Mouse (Mus musculus) testis, postnatal 14 days (tissue): Measurements from ENCODE around the gene Gpatch2.

Experiments used
- DNase-seq: peaks from one replicate; pipeline ENCODE4 v3.0.0; 2021; ENCODE audit warnings: low spot score

Gpatch2 gene

GRCm38 (mm10) chr1:187303221-187303620 lies 87.9 kb downstream of the Gpatch2 start:
- DNase-seq: no peak

GRCm38 (mm10) chr1:187307335-187307734 lies 92.0 kb downstream of the Gpatch2 start:
- DNase-seq: no peak

GRCm38 (mm10) chr1:187308523-187308922 lies 93.2 kb downstream of the Gpatch2 start:
- no peak for DNase-seq

GRCm38 (mm10) chr1:187311122-187311521 lies 95.8 kb downstream of the Gpatch2 start:
- DNase-seq: no peak

GRCm38 (mm10) chr1:187313323-187313722 lies 98.0 kb downstream of the Gpatch2 start:
- DNase-seq: no peak

- no peak for DNase-seq
Measured at GRCm38 (mm10) chr1:187313763-187314162, 98.5 kb downstream of the Gpatch2 start.

- no peak for DNase-seq
Measured at GRCm38 (mm10) chr1:187314516-187314915, 99.2 kb downstream of the Gpatch2 start.

GRCm38 (mm10) chr1:187315821-187316220 lies 100.5 kb downstream of the Gpatch2 start:
- no peak for DNase-seq

GRCm38 (mm10) chr1:187316555-187316954 lies 101.2 kb downstream of the Gpatch2 start:
- DNase-seq: no peak

GRCm38 (mm10) chr1:187321814-187322213 lies 106.5 kb downstream of the Gpatch2 start:
- no peak for DNase-seq

- no peak for DNase-seq
Measured at GRCm38 (mm10) chr1:187322505-187323208, 107.3 kb downstream of the Gpatch2 start.

GRCm38 (mm10) chr1:187323209-187323589 lies 107.9 kb downstream of the Gpatch2 start:
- no peak for DNase-seq

GRCm38 (mm10) chr1:187342551-187342950 lies 127.2 kb downstream of the Gpatch2 start:
- no peak for DNase-seq

GRCm38 (mm10) chr1:187345156-187345555 lies 129.8 kb downstream of the Gpatch2 start:
- DNase-seq: no peak

- DNase-seq: no peak
Measured at GRCm38 (mm10) chr1:187346923-187347322, 131.6 kb downstream of the Gpatch2 start.

GRCm38 (mm10) chr1:187347606-187348005 lies 132.3 kb downstream of the Gpatch2 start:
- no peak for DNase-seq

- no peak for DNase-seq
Measured at GRCm38 (mm10) chr1:187348053-187348820, 132.9 kb downstream of the Gpatch2 start.

- no peak for DNase-seq
Measured at GRCm38 (mm10) chr1:187348859-187349258, 133.6 kb downstream of the Gpatch2 start.

GRCm38 (mm10) chr1:187356169-187356568 lies 140.9 kb downstream of the Gpatch2 start:
- no peak for DNase-seq

GRCm38 (mm10) chr1:187356904-187357303 lies 141.6 kb downstream of the Gpatch2 start:
- no peak for DNase-seq

GRCm38 (mm10) chr1:187360240-187360639 lies 144.9 kb downstream of the Gpatch2 start:
- DNase-seq: no peak

GRCm38 (mm10) chr1:187362536-187362935 lies 147.2 kb downstream of the Gpatch2 start:
- no peak for DNase-seq

- no peak for DNase-seq
Measured at GRCm38 (mm10) chr1:187365424-187365823, 150.1 kb downstream of the Gpatch2 start.
